Mouse (Mus musculus): ENCODE measurements at regions not wholly inside any gene's neighbourhood (a gene's known extent, or its start where the extent isn't known, plus 50 kb on each side); places are given as distances from the start of the nearest gene placed in this dataset.

GRCm38 (mm10) chr8:11909146-11909545 lies 68.9 kb downstream of the Tex29 start:
- Histone ChIP-seq H3K36me3 (ENCODE audit: inconsistent target) (no peaks in the 10 kb centered on the region), H3K27ac (no peak overlapping the region), H3K79me2 (ENCODE audit: inconsistent target) (no peaks in the 10 kb centered on the region), H3K4me3 (ENCODE audit: inconsistent target) (no peak overlapping the region)
- WGBS (ENCODE audit: missing documents) = 82% methylated on average over 3 of the region's 3 CpGs

GRCm38 (mm10) chr8:11911639-11912450 lies 71.6 kb downstream of the Tex29 start:
- no peaks in the 10 kb centered on the region for H3K36me3 ChIP-seq (ENCODE audit: inconsistent target)

GRCm38 (mm10) chr8:11912451-11913128 lies 72.3 kb downstream of the Tex29 start:
- Histone ChIP-seq H3K27ac (no peak overlapping the region), H3K79me2 (ENCODE audit: inconsistent target) (no peaks in the 10 kb centered on the region), H3K4me3 (ENCODE audit: inconsistent target) (no peak overlapping the region), H3K36me3 (ENCODE audit: inconsistent target) (no peaks in the 10 kb centered on the region)
- 88% methylated on average over 16 of the region's 17 CpGs for WGBS (ENCODE audit: missing documents)

More at GRCm38 (mm10) chr8:11911639-11912450, 71.6 kb downstream of the Tex29 start:
- no peaks in the 10 kb centered on the region for H3K79me2 ChIP-seq (ENCODE audit: inconsistent target)
- WGBS (ENCODE audit: missing documents) = 79% methylated on average over 18 of the region's 18 CpGs
- H3K27ac ChIP-seq = no peak overlapping the region
- no peak overlapping the region for H3K4me3 ChIP-seq (ENCODE audit: inconsistent target)

GRCm38 (mm10) chr8:11913129-11913900 lies 73.0 kb downstream of the Tex29 start:
- Histone ChIP-seq H3K36me3 (ENCODE audit: inconsistent target) (no peaks in the 10 kb centered on the region), H3K79me2 (ENCODE audit: inconsistent target) (no peaks in the 10 kb centered on the region), H3K27ac (no peak overlapping the region), H3K4me3 (ENCODE audit: inconsistent target) (no peak overlapping the region)
- WGBS (ENCODE audit: missing documents) = 80% methylated on average over 12 of the region's 12 CpGs

- Histone ChIP-seq H3K4me3 (ENCODE audit: inconsistent target) (no peak overlapping the region), H3K36me3 (ENCODE audit: inconsistent target) (no peaks in the 10 kb centered on the region), H3K79me2 (ENCODE audit: inconsistent target) (no peaks in the 10 kb centered on the region)
Measured at GRCm38 (mm10) chr8:11914131-11914530, 73.9 kb downstream of the Tex29 start.

GRCm38 (mm10) chr8:11914681-11915474 lies 74.6 kb downstream of the Tex29 start:
- WGBS (ENCODE audit: missing documents) = 61% methylated on average over 19 of the region's 19 CpGs
- H3K4me3 ChIP-seq (ENCODE audit: inconsistent target) = no peak overlapping the region
- no peaks in the 10 kb centered on the region for H3K79me2 ChIP-seq (ENCODE audit: inconsistent target)
- no peak overlapping the region for H3K27ac ChIP-seq
- H3K36me3 ChIP-seq (ENCODE audit: inconsistent target) = no peaks in the 10 kb centered on the region

More at GRCm38 (mm10) chr8:11914131-11914530, 73.9 kb downstream of the Tex29 start:
- WGBS (ENCODE audit: missing documents) = 87% methylated on average over 7 of the region's 7 CpGs
- no peak overlapping the region for H3K27ac ChIP-seq

GRCm38 (mm10) chr8:11915721-11916120 lies 75.4 kb downstream of the Tex29 start:
- Histone ChIP-seq H3K79me2 (ENCODE audit: inconsistent target) (no peaks in the 10 kb centered on the region), H3K36me3 (ENCODE audit: inconsistent target) (no peaks in the 10 kb centered on the region), H3K27ac (no peak overlapping the region), H3K4me3 (ENCODE audit: inconsistent target) (no peak overlapping the region)
- WGBS (ENCODE audit: missing documents) = 85% methylated on average over 11 of the region's 11 CpGs

GRCm38 (mm10) chr8:11919876-11920275 lies 79.6 kb downstream of the Tex29 start:
- Histone ChIP-seq H3K36me3 (ENCODE audit: inconsistent target) (no peaks in the 10 kb centered on the region), H3K79me2 (ENCODE audit: inconsistent target) (no peaks in the 10 kb centered on the region), H3K4me3 (ENCODE audit: inconsistent target) (no peak overlapping the region), H3K27ac (no peak overlapping the region)
- 89% methylated on average over 2 of the region's 2 CpGs for WGBS (ENCODE audit: missing documents)

- WGBS (ENCODE audit: missing documents) = 74% methylated on average over 7 of the region's 7 CpGs
- Histone ChIP-seq H3K4me3 (ENCODE audit: inconsistent target) (no peak overlapping the region), H3K79me2 (ENCODE audit: inconsistent target) (no peaks in the 10 kb centered on the region), H3K36me3 (ENCODE audit: inconsistent target) (no peaks in the 10 kb centered on the region), H3K27ac (no peak overlapping the region)
Measured at GRCm38 (mm10) chr8:11923115-11923514, 82.8 kb downstream of the Tex29 start.

- H3K27ac ChIP-seq = no peak overlapping the region
- H3K36me3 ChIP-seq (ENCODE audit: inconsistent target) = no peaks in the 10 kb centered on the region
- H3K4me3 ChIP-seq (ENCODE audit: inconsistent target) = no peak overlapping the region
- 58% methylated on average over 11 of the region's 11 CpGs for WGBS (ENCODE audit: missing documents)
- H3K79me2 ChIP-seq (ENCODE audit: inconsistent target) = no peaks in the 10 kb centered on the region
Measured at GRCm38 (mm10) chr8:11924165-11924564, 83.9 kb downstream of the Tex29 start.

- no peaks in the 10 kb centered on the region for H3K36me3 ChIP-seq (ENCODE audit: inconsistent target)
- no peak overlapping the region for H3K27ac ChIP-seq
- no peaks in the 10 kb centered on the region for H3K79me2 ChIP-seq (ENCODE audit: inconsistent target)
- H3K4me3 ChIP-seq (ENCODE audit: inconsistent target) = no peak overlapping the region
- whole genome bisulfite sequencing (ENCODE audit: missing documents) = 26% methylated on average over 6 of the region's 6 CpGs
Measured at GRCm38 (mm10) chr8:11942892-11943332, 102.6 kb downstream of the Tex29 start.

GRCm38 (mm10) chr8:11947766-11948165 lies 107.5 kb downstream of the Tex29 start:
- Histone ChIP-seq H3K79me2 (ENCODE audit: inconsistent target) (no peaks in the 10 kb centered on the region), H3K36me3 (ENCODE audit: inconsistent target) (no peaks in the 10 kb centered on the region), H3K4me3 (ENCODE audit: inconsistent target) (no peak overlapping the region), H3K27ac (no peak overlapping the region)
- WGBS (ENCODE audit: missing documents) = 90% methylated on average over 8 of the region's 8 CpGs

GRCm38 (mm10) chr8:11956268-11956667 lies 116.0 kb downstream of the Tex29 start:
- Histone ChIP-seq H3K4me3 (ENCODE audit: inconsistent target) (no peak overlapping the region), H3K36me3 (ENCODE audit: inconsistent target) (no peaks in the 10 kb centered on the region), H3K27ac (no peak overlapping the region), H3K79me2 (ENCODE audit: inconsistent target) (no peaks in the 10 kb centered on the region)
- 47% methylated on average over 7 of the region's 7 CpGs for WGBS (ENCODE audit: missing documents)
